Mouse (Mus musculus): Measurements from ENCODE around the gene St5.

St5 gene

GRCm38 (mm10) chr7:109528356-109528755, 175.0 kb downstream of the St5 start:
- DNase-seq (ENCODE audit: low spot score in 2 of 2): peak; percentile 42 to 51

- no peak for DNase-seq (ENCODE audit: low spot score in 2 of 2)
Measured at GRCm38 (mm10) chr7:109527536-109527935, 175.9 kb downstream of the St5 start.

- DNase-seq (ENCODE audit: low spot score in 2 of 2): no peak
Measured at GRCm38 (mm10) chr7:109525740-109526663, 177.4 kb downstream of the St5 start.

DNA sequence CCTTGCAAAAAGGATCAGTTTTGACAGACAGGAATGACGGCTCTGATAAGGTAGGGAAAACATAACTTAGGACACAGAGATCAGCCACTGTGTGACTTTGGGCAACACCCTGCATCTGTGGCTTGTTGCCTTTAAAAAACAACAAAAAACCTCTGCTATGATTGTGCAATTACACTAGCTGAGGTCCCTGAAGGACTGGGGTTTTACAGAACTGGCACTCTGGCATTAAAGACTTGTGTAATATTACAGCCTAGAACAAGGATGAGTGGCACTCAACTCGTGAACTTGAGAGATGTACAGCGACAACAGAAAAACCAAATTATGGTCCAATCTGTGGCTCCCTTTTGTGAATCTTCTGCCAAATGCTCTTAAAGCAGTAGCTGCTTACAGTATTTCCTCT, 178.6 kb downstream of the St5 start:
- no peak for DNase-seq (ENCODE audit: low spot score in 2 of 2)

DNA sequence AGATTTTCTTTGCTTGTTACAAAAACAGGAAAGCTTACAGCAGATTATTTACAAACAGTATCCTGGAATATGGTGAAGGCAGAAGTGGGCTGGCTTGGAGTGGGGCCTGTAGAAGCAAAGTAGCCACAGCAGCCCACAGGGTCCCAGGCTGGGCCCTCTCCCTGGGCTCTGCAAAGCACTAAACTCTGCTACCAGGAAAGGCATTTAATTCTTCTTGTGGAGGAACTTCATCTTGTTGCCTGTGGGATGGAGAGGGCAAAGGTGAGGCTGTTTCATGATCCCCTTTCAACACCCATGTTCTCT, 179.0 kb downstream of the St5 start:
- no peak for DNase-seq (ENCODE audit: low spot score in 2 of 2)

- DNase-seq (ENCODE audit: low spot score in 2 of 2): no peak
Measured at GRCm38 (mm10) chr7:109523741-109524441, 179.5 kb downstream of the St5 start.

DNA sequence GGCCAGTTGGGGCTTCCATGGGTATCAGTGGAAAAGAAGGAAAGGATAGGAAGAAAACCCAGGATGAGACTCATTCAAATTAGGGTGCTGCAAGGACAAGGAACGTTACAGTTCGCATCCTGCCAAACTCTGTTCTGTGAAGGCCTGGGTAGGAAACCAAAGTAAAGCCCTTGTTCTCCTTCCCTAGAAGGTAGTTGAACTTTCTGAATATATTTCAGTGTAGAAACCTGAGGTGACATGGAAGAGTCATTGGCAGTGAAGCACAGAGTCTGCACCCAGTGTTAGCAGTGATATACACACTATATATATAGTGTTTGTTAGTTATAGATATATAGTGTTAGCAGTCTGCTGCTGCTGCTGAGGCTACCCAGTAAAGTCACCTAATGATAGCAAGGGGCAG, 180.1 kb downstream of the St5 start:
- no peak for DNase-seq (ENCODE audit: low spot score in 2 of 2)

DNA sequence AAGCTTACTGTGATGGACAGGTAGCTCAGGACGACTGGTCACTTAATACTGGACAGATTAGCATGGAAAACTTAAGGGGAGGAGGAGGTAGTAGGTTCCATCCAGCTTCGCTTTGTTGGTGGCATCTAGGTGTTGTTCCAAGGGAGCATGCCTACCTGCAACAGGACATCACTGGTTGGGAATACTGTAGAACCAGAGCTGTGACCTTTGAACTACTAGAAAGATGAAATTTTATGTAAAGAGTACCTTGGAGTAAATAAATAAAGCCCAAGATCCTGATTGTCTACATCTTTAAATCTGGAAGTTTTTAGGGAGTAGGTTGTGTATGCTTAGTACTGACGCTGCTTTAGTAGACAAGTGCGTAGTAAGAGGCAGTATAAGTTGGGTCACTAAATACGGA, 181.3 kb downstream of the St5 start:
- no peak for DNase-seq (ENCODE audit: low spot score in 2 of 2)

GRCm38 (mm10) chr7:109519936-109520335, 183.5 kb downstream of the St5 start:
- no peak for DNase-seq (ENCODE audit: low spot score in 2 of 2)

- peak; percentile 98 to 99 for DNase-seq (ENCODE audit: low spot score in 2 of 2)
Measured at GRCm38 (mm10) chr7:109518838-109519696, 184.3 kb downstream of the St5 start, which contains the start of gene Rpl27a. Rpl27a (plus strand) TSS chr7:109519147.

DNA sequence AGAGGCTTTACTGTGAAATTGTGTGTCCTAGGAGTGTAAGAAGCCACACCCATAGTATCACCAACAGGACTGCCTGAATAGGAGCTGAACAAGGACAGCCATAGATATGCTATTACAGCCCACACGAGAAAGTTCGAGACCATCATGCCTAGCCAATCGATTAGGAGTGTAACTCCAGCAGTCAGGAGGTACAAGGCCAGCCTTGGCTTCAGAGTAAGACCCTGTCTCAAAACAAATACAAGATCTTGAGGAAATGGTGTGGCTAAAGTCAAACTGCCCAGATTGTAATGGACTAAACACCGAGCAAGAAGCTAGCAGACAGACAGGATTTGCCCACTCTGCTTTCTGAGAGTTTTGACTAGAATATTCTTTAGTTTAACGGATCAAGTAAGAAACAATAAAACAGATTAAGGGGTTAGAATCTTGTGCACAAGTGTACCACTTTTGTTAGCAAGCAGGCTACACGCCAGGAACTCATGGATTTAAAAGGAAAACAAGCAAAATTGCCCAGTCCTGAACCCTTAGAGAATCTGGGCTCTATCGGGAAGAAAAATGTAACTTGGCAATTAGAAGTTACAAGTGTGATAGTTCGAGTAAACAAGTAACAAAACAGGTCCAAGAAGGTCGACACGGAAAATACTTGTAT, 185.2 kb downstream of the St5 start:
- no peak for DNase-seq (ENCODE audit: low spot score in 2 of 2)

DNA sequence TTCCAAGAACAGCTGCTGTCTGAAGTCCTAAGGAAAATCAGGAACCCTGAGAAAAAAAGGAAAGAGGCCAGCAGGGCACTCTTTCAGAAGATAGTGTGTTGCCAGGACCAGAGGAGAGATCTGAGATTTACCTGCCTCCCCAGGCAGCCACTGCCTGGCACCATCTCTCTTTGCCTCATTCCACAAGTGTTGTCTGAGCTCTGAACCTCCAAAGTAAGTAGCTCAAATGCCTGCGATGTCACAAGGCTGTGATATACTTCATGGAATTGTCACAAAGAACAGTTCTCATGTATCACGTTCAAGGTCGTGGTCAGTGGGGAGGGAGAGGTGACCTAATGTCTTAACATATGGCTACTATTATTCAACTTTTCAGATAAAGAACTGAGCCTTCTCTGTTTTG, 186.9 kb downstream of the St5 start:
- DNase-seq (ENCODE audit: low spot score in 2 of 2): no peak

- DNase-seq (ENCODE audit: low spot score in 2 of 2): no peak
Measured at GRCm38 (mm10) chr7:109511838-109512237, 191.6 kb downstream of the St5 start.

GRCm38 (mm10) chr7:109510799-109511198, 192.6 kb downstream of the St5 start:
- DNase-seq (ENCODE audit: low spot score in 2 of 2): no peak

DNA sequence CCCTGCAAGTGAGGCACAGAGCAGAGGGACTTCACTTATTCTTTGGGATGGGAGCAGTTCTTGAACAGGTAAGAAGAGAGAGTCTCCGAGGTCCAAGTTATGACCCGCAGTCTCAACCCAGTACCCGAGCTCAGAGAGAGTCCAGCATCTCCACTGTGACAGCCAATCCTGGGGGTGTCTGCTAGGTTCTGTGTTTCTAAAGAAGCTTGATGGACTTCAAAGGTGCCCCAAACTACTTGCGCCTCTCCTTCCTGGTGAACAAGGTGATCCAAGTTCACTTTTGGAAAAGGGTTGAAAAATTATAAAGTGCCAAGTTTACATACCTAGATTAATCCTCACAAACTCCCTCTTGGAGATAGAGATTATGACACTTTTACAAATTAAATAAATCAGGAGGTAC, 195.4 kb downstream of the St5 start, which contains the start of gene Trim66:
TSS of gene Trim66 (minus strand) at position 101 of the 400 bp plus-strand sequence.
- no peak for DNase-seq (ENCODE audit: low spot score in 2 of 2)

DNA sequence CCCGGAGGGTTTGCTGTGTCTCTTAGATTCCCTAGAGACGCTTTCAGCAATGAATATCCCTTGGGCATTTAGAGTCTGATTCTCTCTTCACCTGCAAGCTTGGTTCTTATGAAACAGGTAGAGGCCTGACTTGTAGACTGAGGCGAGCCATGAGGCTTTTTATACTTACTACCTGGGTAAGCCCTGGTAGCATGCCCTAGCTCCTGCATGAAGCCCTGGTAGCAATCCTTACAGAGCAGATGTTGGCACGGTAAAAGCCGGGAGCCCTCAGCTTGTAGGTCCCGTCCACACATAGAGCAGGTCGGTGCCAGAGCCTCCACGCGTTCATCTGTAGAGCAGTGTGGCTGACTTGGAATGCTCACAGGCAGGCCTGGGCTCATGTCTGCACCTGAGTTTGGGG, 195.8 kb downstream of the St5 start:
- no peak for DNase-seq (ENCODE audit: low spot score in 2 of 2)

DNA sequence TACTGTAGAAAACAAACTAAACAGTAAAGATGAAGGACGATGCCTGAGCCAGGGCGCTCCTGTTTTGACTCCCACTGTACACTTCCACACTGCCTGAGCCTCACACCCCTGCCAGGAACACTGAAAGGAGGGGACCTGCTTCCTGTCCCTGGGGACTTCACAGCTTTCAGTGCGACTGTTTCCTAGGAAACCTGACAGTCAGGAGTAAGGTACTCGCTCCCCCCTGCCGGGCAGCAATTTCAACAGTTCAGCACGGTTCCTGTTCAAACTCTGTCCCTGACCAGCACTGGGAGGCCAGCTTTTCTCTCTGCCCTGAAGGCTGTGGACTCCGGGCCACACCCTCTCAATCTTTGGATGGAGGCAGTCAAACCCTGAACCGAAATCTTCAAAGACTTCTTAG, 196.3 kb downstream of the St5 start:
- DNase-seq (ENCODE audit: low spot score in 2 of 2): no peak

GRCm38 (mm10) chr7:109497507-109497906, 205.9 kb downstream of the St5 start:
- no peak for DNase-seq (ENCODE audit: low spot score in 2 of 2)

DNA sequence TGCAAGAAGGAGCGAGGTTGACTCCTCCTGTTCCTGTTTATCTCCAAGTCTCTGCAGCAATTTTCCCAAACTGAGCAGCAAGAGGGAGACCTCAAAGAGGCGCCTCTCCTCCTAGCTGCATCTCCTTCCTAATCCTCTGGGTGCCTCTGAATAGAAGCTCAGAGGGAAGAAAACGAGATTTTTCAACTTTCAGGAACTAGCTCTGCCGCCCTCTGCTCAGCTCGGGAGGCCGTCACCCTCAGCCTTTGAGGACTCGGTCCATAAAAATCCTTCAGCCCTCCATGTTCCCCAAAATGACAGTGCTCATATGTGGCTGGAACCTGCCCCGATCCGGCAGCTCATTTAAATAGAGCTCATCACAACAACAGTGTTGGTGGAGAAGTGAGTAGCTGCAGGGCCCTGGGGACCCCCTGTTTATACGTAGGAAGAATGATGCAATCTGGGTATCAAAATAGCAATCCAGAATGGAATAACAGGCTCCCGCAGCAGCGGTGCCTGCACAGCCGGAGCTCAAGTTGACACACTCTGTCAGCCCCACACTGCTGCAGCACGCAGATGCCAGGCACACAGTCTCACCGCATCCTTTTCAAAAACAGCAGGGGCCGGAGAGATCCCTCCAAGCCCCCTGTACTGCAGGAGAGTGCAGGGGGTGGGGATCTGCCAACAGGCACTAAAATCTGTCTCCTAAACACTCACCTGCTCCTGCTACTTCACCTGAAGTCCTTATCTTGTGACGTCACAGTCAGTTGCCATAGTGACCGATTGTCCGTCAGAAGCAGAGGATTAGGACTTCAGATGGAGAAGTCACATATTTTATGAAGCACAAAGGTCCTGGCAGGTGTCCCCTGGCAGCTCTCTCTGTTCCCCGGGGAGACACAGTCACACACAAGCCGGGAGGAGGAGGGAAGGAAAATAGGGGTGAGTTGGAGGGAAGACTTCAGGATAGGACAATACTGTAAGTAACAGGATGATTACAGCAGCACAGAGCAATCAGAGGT, 209.8 kb downstream of the St5 start:
- no peak for DNase-seq (ENCODE audit: low spot score in 2 of 2)

DNA sequence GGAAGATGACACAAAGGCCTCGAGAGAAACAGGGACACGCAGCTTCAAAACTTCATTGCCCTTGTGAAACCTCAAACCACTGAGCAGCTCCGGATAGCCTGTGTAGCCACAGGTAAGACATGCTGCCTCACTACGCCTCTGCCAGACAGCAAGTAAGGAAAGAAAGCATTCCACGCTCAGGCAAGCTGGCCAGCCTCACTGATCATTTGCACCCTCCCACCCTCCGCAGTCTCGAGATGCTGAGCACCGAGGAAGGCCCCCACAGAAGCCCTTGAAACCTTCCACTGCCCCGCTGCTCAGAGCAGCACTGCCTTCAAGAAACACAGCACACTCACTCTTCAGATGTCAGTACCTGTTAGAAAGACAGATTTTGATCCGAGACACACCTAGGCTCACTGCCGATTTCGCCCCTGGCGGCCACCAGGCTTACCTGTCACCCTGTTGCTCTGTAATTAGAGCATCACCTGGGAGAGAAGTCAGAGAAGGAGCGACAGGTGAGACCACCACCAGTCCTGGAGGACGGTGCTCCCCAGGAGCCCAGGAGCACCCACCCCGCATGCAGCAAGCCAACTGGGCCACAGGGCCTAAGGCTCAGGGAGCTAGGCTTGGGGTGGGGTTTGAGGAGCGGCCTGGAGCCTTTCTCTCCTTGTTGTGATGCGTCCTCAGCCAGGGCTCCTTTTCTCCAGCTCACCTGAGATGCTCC, 210.6 kb downstream of the St5 start:
- DNase-seq (ENCODE audit: low spot score in 2 of 2): no peak
